Mouse (Mus musculus) ES-E14 (cell line): Measurements from ENCODE around the gene Arl4d.

Experiments
- CHD2 ChIP-seq: IDR thresholded peaks from 2 replicates; pipeline ENCODE4 v1.6.1; 2014; ENCODE audit warnings: mild to moderate bottlenecking, low read depth, low read length, inconsistent platforms
- MAFK ChIP-seq: IDR thresholded peaks from 2 replicates; pipeline ENCODE4 v1.6.1; 2014; ENCODE audit warnings: mild to moderate bottlenecking, low read depth, low read length, inconsistent platforms; ENCODE audit not compliant: insufficient read depth

GRCm38 (mm10) chr11:101616948-101617767 is 48.2 kb upstream of the Arl4d start:
- TF ChIP-seq MAFK, result no peak
- no peak for TF ChIP-seq CHD2
